Mouse (Mus musculus) layer of hippocampus, adult 2 months (tissue): ENCODE measurements at regions not wholly inside any gene's neighbourhood (a gene's known extent, or its start where the extent isn't known, plus 50 kb on each side); places are given as distances from the start of the nearest gene placed in this dataset.
"Not testable (repeated sequence)": the region's sequence is repeated elsewhere in the genome, so short reads cannot be mapped to it uniquely, and the experiment has no call there.

Experiments
- DNase-seq, 2 experiments: peaks; one replicate each; pipeline ENCODE4 v3.0.0; 2022; ENCODE audit warnings: low spot score in 2 of 2
- H3K27ac ChIP-seq: fragments of 200-600 bp; 2 replicates; pipeline ENCODE4 v1.8.1; 2022
- H3K4me3 ChIP-seq: fragments of 200-600 bp; 2 replicates; pipeline ENCODE4 v1.8.1; 2022; ENCODE audit warnings: mild to moderate bottlenecking
- CTCF ChIP-seq: fragments of 200-600 bp; conservative IDR thresholded peaks from 2 replicates; pipeline ENCODE4 v1.8.1; 2022; ENCODE audit warnings: antibody characterized with exemption, mild to moderate bottlenecking, moderate library complexity

DNA sequence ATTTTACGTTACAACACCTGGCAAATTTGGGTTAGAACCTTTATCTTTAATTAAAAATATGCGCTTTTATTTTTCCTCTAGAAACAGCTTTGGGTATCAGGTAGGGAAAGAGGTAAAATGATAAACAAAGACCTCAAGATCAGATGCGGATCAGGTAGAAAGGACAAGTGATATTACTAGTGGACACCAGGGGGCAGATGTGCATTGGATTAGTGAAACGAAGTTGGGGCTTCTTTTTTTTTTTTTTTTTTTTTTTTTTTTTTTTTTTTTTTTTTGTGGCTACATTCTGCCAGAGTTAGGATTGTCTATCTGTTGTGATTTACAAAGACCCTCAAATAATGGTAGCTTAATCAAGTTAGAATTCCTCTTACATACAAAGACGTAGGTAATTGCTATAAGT, 153.8 kb downstream of the Cd109 start:
- DNase-seq: peak in 1 of 2 experiments; percentile 38
- Histone ChIP-seq H3K27ac (no peak overlapping the region), H3K4me3 (no peak overlapping the region)
- peak; percentile 77 for TF ChIP-seq CTCF

DNA sequence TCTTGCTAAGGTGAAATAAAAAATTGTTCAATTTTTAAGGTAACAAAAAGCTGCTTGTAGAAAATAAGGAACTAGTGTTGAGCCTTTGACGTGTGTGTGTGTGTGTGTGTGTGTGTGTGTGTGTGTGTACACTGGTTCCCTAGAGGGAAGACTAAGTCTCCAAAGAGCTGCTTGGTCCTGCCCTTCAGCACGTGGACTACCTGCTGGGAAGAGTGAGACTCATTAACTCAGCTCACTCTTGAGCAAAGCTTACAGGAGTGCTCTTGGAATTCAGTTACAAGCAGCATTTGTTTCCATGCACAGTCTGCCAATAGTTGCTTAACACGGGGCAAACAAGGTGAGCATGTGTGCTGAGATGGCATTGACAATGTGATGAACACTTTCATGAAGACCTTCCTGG, 158.6 kb downstream of the Cd109 start:
- DNase-seq: no peak
- no peak for TF ChIP-seq CTCF
- Histone ChIP-seq H3K4me3 (no peak overlapping the region), H3K27ac (no peak overlapping the region)

DNA sequence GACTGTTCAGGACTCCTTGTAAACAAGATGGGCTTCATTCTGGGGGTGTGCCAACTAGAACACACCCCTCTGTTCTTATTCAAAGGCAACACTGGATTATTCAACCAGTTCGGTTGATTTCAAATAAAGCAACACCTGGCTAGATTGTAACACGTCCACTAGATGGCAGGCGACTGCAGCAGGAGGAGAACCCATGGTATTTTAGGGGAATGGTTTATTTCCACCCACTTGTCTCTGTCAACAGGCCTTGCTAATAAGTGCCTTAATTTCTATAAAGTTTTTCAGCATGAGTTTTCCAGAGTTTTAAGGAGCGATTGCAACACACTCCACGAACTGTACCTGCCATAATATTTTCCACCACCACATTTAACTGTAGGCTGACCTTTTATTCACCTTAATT, 160.1 kb downstream of the Cd109 start:
- TF ChIP-seq CTCF: peak; percentile 86
- H3K4me3 ChIP-seq: no peak overlapping the region
- peak; percentile 19 to 54 for DNase-seq
- no peak overlapping the region for H3K27ac ChIP-seq

DNA sequence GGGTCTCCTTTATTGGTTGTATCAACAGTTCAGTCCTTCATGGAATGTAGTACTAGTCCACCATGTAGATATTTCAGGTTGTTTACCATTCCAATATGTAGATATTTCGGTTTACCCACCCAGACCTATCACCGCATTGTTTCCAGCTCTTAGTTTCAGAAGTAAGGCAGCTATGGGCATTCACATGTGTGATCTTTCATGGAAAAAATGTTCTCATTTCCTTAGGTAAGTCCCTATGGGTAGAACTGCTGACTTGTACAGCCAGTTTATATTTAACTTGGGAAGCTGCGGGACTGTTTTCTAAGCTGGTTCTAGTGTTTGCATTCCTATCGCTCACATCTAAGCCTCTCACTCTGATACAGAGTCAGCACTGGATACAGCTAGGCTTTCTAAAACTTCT, 165.2 kb downstream of the Cd109 start:
- TF ChIP-seq CTCF: no peak
- DNase-seq: no peak
- Histone ChIP-seq H3K27ac (no peak overlapping the region), H3K4me3 (no peak overlapping the region)

DNA sequence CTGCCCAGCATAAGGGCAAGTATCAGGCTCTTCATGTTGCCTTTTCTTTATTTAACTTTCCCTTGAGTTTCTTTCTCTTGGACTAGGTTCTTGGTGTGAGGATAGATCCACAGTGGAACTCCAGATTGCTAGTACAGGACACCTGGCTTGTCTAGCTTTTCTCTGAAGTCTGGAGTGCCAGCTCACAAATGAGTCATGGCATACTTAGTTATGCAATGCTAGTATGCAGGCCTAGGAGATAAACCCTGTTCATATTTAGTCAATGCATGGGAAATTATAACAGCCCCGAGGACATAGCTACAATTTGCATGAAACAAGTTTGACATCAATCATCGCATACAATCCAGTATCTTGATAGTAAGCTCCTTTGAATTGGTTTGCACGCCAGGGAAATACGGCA, 167.0 kb downstream of the Cd109 start:
- TF ChIP-seq CTCF: no peak
- H3K4me3 ChIP-seq: no peak overlapping the region
- H3K27ac ChIP-seq: no peak overlapping the region
- no peak for DNase-seq

DNA sequence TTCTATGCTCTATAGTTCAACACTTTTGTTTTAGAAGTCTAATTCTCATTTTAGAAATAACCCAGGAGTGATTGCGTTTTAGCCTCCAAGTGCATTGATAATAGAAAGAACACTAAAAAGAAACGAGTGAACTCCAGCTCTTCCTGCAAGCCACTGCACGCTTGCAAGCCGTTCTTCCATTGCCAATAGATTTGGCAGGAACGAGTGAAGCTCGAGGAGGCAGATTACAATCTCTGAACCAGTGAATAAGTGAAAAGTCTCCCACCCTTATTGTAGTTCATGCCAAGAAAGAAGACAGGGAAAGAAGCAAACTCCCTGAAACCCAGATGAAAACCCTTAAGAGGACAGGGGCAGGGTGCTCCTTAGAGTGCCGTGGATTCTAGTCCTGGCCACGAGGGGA, 167.5 kb downstream of the Cd109 start:
- DNase-seq: no peak
- no peak for TF ChIP-seq CTCF
- H3K27ac ChIP-seq: no peak overlapping the region
- no peak overlapping the region for H3K4me3 ChIP-seq

DNA sequence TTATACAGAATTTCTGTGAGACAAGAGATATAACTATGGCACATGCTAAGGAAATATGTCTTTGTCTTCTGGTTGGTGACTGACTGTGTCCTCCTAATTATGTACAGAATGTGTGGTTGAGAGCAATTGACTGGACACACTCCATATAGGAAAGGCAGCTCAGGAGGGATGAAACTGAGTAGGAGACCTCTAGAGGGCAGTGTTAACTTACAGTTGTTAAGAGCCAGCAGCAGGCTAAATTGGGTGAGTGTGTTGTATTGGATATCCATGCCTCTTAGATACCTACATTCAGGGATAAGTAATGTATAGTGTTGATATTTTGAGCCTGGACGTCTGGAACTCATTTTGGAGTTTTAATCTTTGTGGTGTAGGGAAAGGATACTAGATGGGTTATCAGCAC, 172.5 kb downstream of the Cd109 start:
- peak; percentile 90 for TF ChIP-seq CTCF
- DNase-seq: peak; percentile 58 to 61
- no peak overlapping the region for H3K4me3 ChIP-seq
- no peak overlapping the region for H3K27ac ChIP-seq

DNA sequence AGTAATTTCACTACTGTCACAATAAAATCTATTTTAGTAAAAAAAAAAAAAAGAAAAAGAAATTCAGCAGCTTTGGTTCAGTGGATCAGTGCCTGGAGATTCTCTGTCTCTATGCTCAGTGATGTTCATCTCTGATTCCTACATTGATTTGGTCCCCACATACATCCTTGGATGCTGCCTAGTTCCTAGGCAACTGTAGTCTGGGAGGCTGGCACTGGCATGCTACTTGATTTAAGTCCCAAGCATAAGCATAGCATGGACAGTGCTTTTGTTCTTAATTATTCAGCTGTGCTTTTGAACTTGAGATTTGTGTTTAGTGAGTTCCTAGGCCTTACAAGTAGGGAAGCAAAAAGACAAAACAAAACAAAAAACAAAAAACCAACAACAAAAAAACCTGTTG, 174.4 kb downstream of the Cd109 start:
- TF ChIP-seq CTCF: no peak
- H3K27ac ChIP-seq: no peak overlapping the region
- DNase-seq: no peak
- H3K4me3 ChIP-seq: no peak overlapping the region

DNA sequence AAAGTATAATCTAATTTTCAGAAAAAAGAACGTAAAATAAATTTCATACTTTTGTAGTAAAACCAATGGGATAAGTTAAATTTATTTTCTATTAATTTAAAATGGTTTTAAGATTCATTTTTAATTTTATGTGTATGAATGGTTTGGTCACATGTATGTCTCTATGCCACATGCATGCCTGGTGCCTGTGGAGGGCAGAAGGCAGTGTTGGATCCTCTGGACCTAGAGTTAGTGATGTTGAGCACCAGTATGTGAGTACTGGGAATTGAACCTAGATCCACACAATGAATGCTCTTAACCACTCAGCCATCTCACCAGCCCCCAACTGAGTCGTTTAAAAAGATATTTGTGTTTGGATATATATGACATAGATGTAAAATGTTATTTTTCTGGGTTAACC, 174.8 kb downstream of the Cd109 start:
- no peak for TF ChIP-seq CTCF
- Histone ChIP-seq H3K27ac (no peak overlapping the region), H3K4me3 (no peak overlapping the region)
- no peak for DNase-seq

DNA sequence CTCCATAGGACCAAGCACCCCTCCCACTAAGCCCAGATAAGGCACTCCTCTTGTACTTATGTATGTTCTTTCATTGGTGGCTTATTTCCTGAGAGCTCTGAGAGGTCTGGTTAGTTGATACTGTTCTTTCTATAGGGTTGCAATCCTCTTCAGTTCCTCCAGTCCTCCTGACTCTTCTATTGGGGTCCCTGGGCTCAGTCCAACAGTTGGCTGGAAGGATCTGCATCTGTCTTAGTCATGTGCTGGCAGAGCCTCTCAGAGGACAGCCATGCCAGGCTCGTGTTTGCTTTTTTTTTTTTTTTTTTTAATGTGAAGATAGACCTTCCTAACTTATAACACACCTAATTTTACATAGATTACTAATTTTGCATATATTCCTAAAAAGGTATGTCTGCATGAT, 180.5 kb downstream of the Cd109 start:
- TF ChIP-seq CTCF: no peak
- Histone ChIP-seq H3K27ac (no peak overlapping the region), H3K4me3 (no peak overlapping the region)
- DNase-seq: no peak

DNA sequence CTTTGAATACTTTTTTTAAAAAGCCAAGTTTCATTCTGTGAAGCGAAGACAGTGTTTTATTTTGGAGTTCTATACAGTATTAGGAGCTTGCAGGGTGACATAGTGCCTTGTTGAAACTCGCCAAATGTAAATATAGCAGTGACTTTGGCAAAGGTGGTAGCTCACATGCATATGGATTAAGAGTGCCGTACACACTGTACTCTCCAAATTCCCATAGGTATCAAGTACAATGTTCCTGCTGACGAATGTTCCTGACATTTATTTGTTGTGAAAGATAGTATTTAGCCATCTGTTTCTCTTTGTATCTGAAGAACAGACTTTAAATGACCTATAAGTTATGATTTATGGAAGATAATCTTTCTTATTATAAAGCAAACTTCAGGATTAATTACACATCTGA, 201.9 kb downstream of the Cd109 start:
- DNase-seq: no peak
- H3K4me3 ChIP-seq: no peak overlapping the region
- no peak for TF ChIP-seq CTCF
- H3K27ac ChIP-seq: no peak overlapping the region

DNA sequence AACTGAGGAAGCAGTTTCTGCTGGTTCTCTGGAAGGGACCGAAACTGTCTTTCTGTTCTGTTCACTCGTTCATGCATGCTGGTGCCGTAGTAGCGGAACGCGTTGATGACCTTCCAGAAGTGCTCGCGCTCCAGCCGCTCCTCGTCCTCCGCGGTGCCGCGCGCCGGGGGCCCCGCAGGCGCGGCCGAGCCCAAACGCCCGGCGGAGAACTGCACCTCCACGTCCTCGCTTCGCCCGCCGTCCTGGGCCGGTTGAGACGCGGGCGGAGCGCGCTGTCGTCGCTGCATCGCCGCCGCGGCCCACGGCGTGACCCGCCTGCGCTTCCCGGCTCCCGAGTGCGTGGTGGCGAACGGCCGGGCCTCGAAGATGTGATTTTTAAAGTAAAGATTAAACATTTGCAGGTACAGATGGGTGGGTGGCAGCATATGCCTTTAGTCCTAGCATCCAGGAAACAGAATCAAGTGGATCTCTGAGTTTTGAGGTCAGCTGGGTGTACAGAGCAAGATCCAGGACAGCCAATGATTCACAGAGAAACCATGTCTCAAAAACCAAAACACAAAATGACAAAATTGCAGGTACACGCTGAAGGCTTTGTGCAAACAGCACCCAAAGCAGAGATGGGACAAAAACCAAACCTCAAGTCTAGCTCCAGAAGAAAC, 206.3 kb downstream of the Cd109 start:
- DNase-seq, H3K27ac ChIP-seq: not testable (repeated sequence)
- H3K4me3 ChIP-seq: peak overlapping the region; percentile 38

DNA sequence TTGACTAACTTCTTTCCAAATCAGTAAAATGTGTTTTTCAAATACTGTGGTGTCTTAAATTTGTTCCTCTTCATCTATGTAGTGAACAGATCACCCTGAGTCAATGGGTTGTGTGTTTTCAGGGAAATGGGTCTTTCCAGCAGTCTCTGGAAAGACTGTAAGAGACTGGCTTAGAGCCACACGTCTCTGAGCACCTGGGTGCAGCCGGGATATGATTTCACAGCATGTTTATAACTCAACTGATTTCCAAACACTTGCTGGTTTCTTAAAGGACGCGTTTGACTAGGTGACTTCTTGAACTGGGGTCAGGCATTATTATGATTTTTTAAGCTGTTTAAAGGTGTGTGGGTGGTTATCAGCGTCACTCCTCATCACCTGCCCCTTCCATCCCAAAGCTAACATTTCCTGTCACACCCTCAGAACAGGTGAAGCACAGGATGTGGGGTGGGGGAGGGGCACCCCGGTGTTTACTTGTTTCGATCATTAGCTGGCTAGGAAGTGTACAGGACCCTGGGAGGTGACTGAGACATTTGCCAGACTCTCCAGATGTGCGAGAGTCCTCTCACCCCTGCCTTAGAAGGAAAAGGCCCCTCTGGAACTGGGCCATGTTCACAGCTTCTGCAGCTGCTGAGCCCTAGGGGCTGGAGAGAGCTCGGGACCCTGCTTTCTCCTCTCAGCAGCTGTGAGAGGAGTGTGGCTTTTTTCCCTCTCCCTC, 229.8 kb downstream of the Cd109 start:
- DNase-seq: no peak
- H3K4me3 ChIP-seq: no peak overlapping the region
- TF ChIP-seq CTCF: no peak
- H3K27ac ChIP-seq: no peak overlapping the region

DNA sequence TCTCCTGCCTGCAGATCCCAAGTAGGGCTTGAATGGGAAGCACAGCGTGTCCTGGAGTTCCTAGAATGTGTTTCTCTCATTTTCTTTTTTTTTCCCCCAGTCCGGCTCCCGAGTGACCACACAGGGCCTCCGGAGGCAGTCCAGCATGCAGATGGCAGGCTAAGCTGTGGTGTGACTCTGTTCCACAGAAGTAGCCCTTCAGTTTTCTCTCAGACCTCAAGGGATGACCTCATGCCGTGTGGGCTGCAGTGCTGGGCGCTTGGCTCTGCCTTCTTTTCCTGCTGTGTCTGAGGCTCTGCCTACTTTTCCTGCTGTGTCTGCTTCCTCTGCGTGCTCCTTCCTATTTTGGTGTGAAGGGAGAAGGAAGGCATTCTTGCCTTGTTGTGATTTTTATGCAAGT, 230.8 kb downstream of the Cd109 start:
- Histone ChIP-seq H3K4me3 (no peak overlapping the region), H3K27ac (no peak overlapping the region)
- no peak for DNase-seq
- no peak for TF ChIP-seq CTCF
